Mouse (Mus musculus): Measurements from ENCODE around the gene Gm20792.
"Not testable (repeated sequence)": the region's sequence is repeated elsewhere in the genome, so short reads cannot be mapped to it uniquely, and the experiment has no call there.

Gm20792 gene

GRCm38 (mm10) chrY:48311555-48311954, at the start of gene Gm20792:
Gene Gm20792, plus strand, starts transcription at chrY:48311855.
- in situ Hi-C loops (cut with MboI, MseI) = not testable (repeated sequence)
